Mouse (Mus musculus) heart, embryonic 15.5 days (tissue): ENCODE measurements around the gene Coasy. TPM values are rescaled to one million over a fixed set of nuclear protein-coding genes. Genes with fewer than 3 reads are reported as not detected.

ENCODE experiments used
- polyA plus RNA-seq: library from polyadenylated mRNA; unstranded; fragments of >200 nt; fragmentation: Nextera tagmentation; extraction: Ambion mirVana; gene quantifications from 2 replicates; pipeline ENCODE4 v1.2.1, GENCODE M21; 2015

The Coasy gene
- polyA plus RNA-seq, 1 experiment from 2014 or later = 26.6 TPM

Other genes starting within 250 kb of the Coasy start
- gene Stat5b, start 231.8 kb upstream of the Coasy start, polyA plus RNA-seq = 25.3 and 34.6 TPM in 2 replicates
- gene Stat5a, start 223.2 kb upstream of the Coasy start, polyA plus RNA-seq = 6.1 and 11.9 TPM in 2 replicates
- gene Stat3, start 143.0 kb upstream of the Coasy start, polyA plus RNA-seq = 50.6 and 60.8 TPM in 2 replicates
- 429 and 457 TPM in 2 replicates for gene Cavin1, start 111.7 kb upstream of the Coasy start, polyA plus RNA-seq
- 54.1 and 54.4 TPM in 2 replicates for gene Atp6v0a1, start 73.1 kb upstream of the Coasy start, polyA plus RNA-seq
- 11.6 and 16.3 TPM in 2 replicates for gene Naglu, start 12.6 kb upstream of the Coasy start, polyA plus RNA-seq
- gene Hsd17b1, start 4.2 kb upstream of the Coasy start, polyA plus RNA-seq = not detected in 2 replicates
- 34.5 and 38.8 TPM in 2 replicates for gene Mlx, start 4.7 kb downstream of the Coasy start, polyA plus RNA-seq
- 16.6 and 20.0 TPM in 2 replicates for gene Psmc3ip, start 12.9 kb downstream of the Coasy start, polyA plus RNA-seq
- gene Retreg3, start 37.3 kb downstream of the Coasy start, polyA plus RNA-seq = 15.3 and 18.2 TPM in 2 replicates
- gene Tubg1, start 37.4 kb downstream of the Coasy start, polyA plus RNA-seq = 62.1 and 71.6 TPM in 2 replicates
- gene Tubg2, start 73.3 kb downstream of the Coasy start, polyA plus RNA-seq = 2.7 and 3.4 TPM in 2 replicates
- gene Cntnap1, start 88.0 kb downstream of the Coasy start, polyA plus RNA-seq = 0.50 and 0.85 TPM in 2 replicates
- gene Plekhh3, start 88.8 kb downstream of the Coasy start, polyA plus RNA-seq = 10.5 and 13.6 TPM in 2 replicates
- 0.28 and 0.38 TPM in 2 replicates for gene Ccr10, start 92.9 kb downstream of the Coasy start, polyA plus RNA-seq
- gene Ezh1, start 143.9 kb downstream of the Coasy start, polyA plus RNA-seq = 13.3 and 15.0 TPM in 2 replicates
- 196 and 210 TPM in 2 replicates for gene Ramp2, start 163.5 kb downstream of the Coasy start, polyA plus RNA-seq
- 89.1 and 106 TPM in 2 replicates for gene Vps25, start 171.1 kb downstream of the Coasy start, polyA plus RNA-seq
- gene Wnk4, start 178.0 kb downstream of the Coasy start, polyA plus RNA-seq = 4.1 and 7.2 TPM in 2 replicates
- 0.61 and 0.68 TPM in 2 replicates for gene Cntd1, start 196.4 kb downstream of the Coasy start, polyA plus RNA-seq
- gene Coa3, start 196.5 kb downstream of the Coasy start, polyA plus RNA-seq = 151 and 169 TPM in 2 replicates
- gene Becn1, start 219.7 kb downstream of the Coasy start, polyA plus RNA-seq = 114 and 145 TPM in 2 replicates
- gene Psme3, start 233.6 kb downstream of the Coasy start, polyA plus RNA-seq = 89.2 and 109 TPM in 2 replicates
- 0.43 and 0.95 TPM in 2 replicates for gene Aoc2, start 242.5 kb downstream of the Coasy start, polyA plus RNA-seq
- gene Aoc3, start 248.0 kb downstream of the Coasy start, polyA plus RNA-seq = 1.9 and 2.7 TPM in 2 replicates